Mouse (Mus musculus): ENCODE measurements at regions not wholly inside any gene's neighbourhood (a gene's known extent, or its start where the extent isn't known, plus 50 kb on each side); places are given as distances from the start of the nearest gene placed in this dataset.
"Not testable (repeated sequence)": the region's sequence is repeated elsewhere in the genome, so short reads cannot be mapped to it uniquely, and the experiment has no call there.

DNA sequence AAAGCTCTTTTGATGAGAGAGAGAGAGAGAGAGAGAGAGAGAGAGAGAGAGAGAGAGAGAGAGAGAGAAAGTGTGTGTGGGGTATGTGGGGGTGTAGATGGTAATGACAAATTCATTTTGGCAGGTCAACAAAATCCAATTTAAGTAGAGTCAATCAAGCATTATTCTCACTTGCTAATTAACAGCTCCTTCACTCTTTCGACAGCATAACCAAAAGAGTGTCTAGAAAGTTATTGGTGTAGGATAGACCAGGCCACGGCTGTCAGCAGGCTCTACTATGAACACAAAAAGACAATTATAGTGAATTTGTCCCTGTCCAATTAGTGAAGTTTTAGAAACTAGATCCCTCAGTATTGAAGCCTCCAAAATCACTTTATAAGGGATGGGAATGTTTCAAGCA, 378.2 kb downstream of the Pcdh20 start:
- H3K4me3 ChIP-seq (ENCODE audit: low read length) = no peak overlapping the region
- H3K27ac ChIP-seq (ENCODE audit: low read length) = no peak overlapping the region
- H3K4me2 ChIP-seq (ENCODE audit: low read depth, low read length) = no peak overlapping the region
- ATAC-seq (ENCODE audit: low read depth) = no peak
- no peaks in the 10 kb centered on the region for H3K4me1 ChIP-seq (replicated peaks; ENCODE audit: control insufficient read depth, insufficient read depth, low read length)
- H3K27me3 ChIP-seq (ENCODE audit: control insufficient read depth, insufficient read depth, low read depth, low read length) = no peaks in the 10 kb centered on the region
- no peak overlapping the region for H3K9ac ChIP-seq (ENCODE audit: low read length)
- no peaks in the 10 kb centered on the region for H3K9me3 ChIP-seq (ENCODE audit: control insufficient read depth, low read length)
- 78% methylated on average over 2 of the region's 2 CpGs for WGBS
- no peaks in the 10 kb centered on the region for H3K36me3 ChIP-seq (ENCODE audit: control insufficient read depth, insufficient read depth, low read length)

DNA sequence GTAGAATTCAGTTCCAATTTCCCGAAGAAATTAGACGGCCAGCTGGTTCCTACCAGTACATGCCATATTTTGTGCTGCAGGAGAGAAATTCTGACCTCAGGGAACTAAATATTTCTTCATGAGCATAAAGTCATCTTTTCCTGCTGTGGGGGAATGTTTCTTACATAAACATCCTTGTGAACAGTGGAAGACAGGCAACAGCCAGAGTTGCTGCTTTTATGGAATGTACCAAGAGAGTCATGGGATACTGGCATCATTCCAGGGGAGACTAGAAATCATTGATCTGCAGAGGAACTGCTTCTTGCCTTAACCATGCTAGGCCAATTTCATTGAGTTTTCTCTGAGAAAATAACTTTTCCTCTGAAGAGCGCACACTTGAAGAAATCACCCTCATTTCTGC, 386.3 kb downstream of the Pcdh20 start:
- ATAC-seq (ENCODE audit: low read depth) = peak; percentile 82
- Histone ChIP-seq H3K27me3 (ENCODE audit: control insufficient read depth, insufficient read depth, low read depth, low read length) (no peaks in the 10 kb centered on the region), H3K4me3 (ENCODE audit: low read length) (no peak overlapping the region), H3K27ac (ENCODE audit: low read length) (peak overlapping the region; percentile 43), H3K9ac (ENCODE audit: low read length) (no peak overlapping the region), H3K36me3 (ENCODE audit: control insufficient read depth, insufficient read depth, low read length) (no peaks in the 10 kb centered on the region), H3K4me2 (ENCODE audit: low read depth, low read length) (no peak overlapping the region), H3K4me1 (replicated peaks; ENCODE audit: control insufficient read depth, insufficient read depth, low read length) (0 out of 2 replicates have a peak, but pooled peaks cover 3% of the 10 kb centered on the region), H3K9me3 (ENCODE audit: control insufficient read depth, low read length) (no peaks in the 10 kb centered on the region)
- WGBS = 57% methylated on average over 3 of the region's 3 CpGs

DNA sequence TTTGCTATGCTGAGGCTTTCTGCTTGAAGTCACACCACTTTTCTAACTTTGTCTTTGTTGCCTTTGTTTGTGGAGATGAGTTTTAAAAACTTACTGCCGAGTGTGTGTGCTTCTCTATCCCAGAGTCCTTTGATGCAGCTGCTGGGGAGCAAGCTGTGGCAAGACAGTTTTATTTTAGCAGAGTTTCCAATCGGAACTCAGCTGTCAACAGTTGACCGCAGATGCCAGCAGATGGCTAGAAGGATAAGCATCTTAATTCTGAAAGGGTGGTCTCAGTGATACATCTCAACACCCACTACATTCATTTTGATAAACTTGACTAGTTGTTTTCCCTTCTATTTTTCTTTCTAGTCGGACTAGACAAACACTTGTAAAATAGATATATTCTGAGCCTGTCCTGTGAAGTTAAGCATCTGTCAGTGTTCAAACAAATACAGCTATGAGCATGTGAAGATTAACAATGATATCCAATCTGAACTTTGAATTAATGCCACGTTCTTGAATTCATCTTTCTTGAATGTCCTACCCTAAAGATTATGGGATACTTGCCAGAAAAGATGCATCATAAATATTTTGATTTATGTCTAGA, 398.2 kb downstream of the Pcdh20 start:
- no peak overlapping the region for H3K27ac ChIP-seq (ENCODE audit: low read length)
- ATAC-seq (ENCODE audit: low read depth) = no peak
- no peak overlapping the region for H3K4me2 ChIP-seq (ENCODE audit: low read depth, low read length)
- H3K4me3 ChIP-seq (ENCODE audit: low read length) = no peak overlapping the region
- WGBS = 42% methylated on average over 5 of the region's 5 CpGs
- H3K36me3 ChIP-seq (ENCODE audit: control insufficient read depth, insufficient read depth, low read length) = no peaks in the 10 kb centered on the region
- H3K9ac ChIP-seq (ENCODE audit: low read length) = no peak overlapping the region
- H3K9me3 ChIP-seq (ENCODE audit: control insufficient read depth, low read length) = no peaks in the 10 kb centered on the region
- no peaks in the 10 kb centered on the region for H3K4me1 ChIP-seq (replicated peaks; ENCODE audit: control insufficient read depth, insufficient read depth, low read length)
- H3K27me3 ChIP-seq (ENCODE audit: control insufficient read depth, insufficient read depth, low read depth, low read length) = no peaks in the 10 kb centered on the region

DNA sequence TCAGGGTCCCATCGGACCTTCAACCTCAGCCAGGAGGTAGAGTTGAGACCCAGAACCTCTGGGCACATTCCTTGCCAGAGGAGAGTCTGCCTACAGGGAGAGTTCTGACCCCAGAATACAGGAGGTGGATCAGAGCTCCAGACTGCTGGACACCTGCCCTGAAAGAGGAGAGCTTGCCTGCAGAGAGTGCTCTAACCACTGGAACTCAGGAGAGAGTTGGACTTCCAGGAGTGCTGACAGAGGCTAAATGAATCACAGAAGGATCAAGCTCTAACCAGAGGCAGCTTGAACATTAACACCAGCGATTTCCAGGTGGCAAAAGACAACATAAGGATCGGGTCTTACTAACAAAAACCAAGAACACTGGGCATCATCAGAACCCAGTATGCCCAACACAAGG, 423.6 kb downstream of the Pcdh20 start:
- not testable (repeated sequence) for H3K27ac ChIP-seq (ENCODE audit: low read length); H3K27me3 ChIP-seq (ENCODE audit: control insufficient read depth, insufficient read depth, low read depth, low read length); H3K4me1 ChIP-seq (replicated peaks; ENCODE audit: control insufficient read depth, insufficient read depth, low read length); H3K4me2 ChIP-seq (ENCODE audit: low read depth, low read length); H3K4me3 ChIP-seq (ENCODE audit: low read length); H3K9ac ChIP-seq (ENCODE audit: low read length); ATAC-seq (ENCODE audit: low read depth); H3K36me3 ChIP-seq (ENCODE audit: control insufficient read depth, insufficient read depth, low read length); H3K9me3 ChIP-seq (ENCODE audit: control insufficient read depth, low read length)
- 80% methylated on average over 3 of the region's 3 CpGs for WGBS

DNA sequence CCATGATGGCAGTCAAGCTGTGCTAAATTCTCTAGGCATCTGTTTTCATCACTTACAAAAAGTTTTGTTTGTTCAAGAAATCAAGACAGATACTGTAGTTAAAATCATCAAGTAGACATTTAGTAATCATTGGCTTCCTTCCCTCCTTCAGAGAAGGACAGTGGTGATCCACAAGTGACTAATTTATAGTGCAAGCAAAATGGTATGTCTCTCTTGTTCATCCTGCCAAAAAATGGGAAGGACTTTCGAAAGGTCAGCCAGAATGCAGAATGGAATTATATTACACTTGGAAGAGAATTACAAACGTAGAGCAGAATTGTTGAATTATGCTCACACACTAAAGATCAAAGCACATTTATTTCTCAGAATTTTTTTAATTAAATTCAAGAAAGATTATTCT, 457.3 kb downstream of the Pcdh20 start:
- peak; percentile 84 for ATAC-seq (ENCODE audit: low read depth)
- Histone ChIP-seq H3K27me3 (ENCODE audit: control insufficient read depth, insufficient read depth, low read depth, low read length) (no peaks in the 10 kb centered on the region), H3K9ac (ENCODE audit: low read length) (no peak overlapping the region), H3K9me3 (ENCODE audit: control insufficient read depth, low read length) (no peaks in the 10 kb centered on the region), H3K4me2 (ENCODE audit: low read depth, low read length) (no peak overlapping the region), H3K4me1 (replicated peaks; ENCODE audit: control insufficient read depth, insufficient read depth, low read length) (no peaks in the 10 kb centered on the region), H3K36me3 (ENCODE audit: control insufficient read depth, insufficient read depth, low read length) (no peaks in the 10 kb centered on the region), H3K4me3 (ENCODE audit: low read length) (no peak overlapping the region), H3K27ac (ENCODE audit: low read length) (no peak overlapping the region)
- 28% methylated on average over 2 of the region's 2 CpGs for WGBS

DNA sequence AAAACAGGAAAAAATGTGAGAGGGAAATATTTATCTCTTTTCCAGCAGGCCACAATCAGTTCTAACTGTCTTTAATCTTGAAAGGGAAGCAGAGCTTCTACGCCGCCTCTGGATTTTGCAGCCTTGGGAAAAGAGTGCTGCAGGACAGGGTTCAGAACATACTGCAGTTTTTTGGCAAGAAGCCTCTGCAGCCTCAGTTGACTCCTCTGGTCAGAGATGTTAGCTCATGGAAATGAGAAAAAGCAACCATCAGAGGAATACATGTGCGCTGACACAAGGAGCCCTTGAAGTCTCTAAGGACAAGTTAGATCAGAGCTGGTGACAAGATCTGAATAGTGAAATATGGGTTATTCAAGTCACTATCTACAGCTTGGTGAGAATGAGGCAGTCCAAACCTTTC, 458.0 kb downstream of the Pcdh20 start:
- no peak overlapping the region for H3K27ac ChIP-seq (ENCODE audit: low read length)
- no peak overlapping the region for H3K4me3 ChIP-seq (ENCODE audit: low read length)
- H3K36me3 ChIP-seq (ENCODE audit: control insufficient read depth, insufficient read depth, low read length) = no peaks in the 10 kb centered on the region
- ATAC-seq (ENCODE audit: low read depth) = peak; percentile 17; the same call in 1 of the 2 replicates
- no peaks in the 10 kb centered on the region for H3K4me1 ChIP-seq (replicated peaks; ENCODE audit: control insufficient read depth, insufficient read depth, low read length)
- no peak overlapping the region for H3K9ac ChIP-seq (ENCODE audit: low read length)
- no peaks in the 10 kb centered on the region for H3K27me3 ChIP-seq (ENCODE audit: control insufficient read depth, insufficient read depth, low read depth, low read length)
- H3K4me2 ChIP-seq (ENCODE audit: low read depth, low read length) = no peak overlapping the region
- WGBS = 71% methylated on average over 3 of the region's 3 CpGs
- no peaks in the 10 kb centered on the region for H3K9me3 ChIP-seq (ENCODE audit: control insufficient read depth, low read length)

DNA sequence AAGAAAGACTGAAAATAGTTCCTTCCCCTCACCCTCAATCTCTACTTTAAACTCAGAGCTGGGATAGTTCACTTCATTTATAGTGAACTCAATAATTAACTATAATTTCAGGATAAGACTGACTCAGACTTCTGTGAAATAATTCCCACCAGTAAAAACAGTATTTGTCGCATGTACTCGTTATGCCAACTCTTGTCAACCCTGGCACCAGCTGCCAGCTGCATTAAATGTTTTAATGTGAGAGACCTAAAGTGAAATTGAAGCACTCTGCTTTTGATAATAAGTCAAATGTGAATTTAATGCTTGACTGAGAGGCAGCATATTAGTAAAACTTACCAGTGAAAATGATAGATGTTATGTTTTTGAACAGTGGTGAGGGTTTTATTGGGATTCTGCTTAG, 474.6 kb downstream of the Pcdh20 start:
- Histone ChIP-seq H3K27ac (ENCODE audit: low read length) (no peak overlapping the region), H3K27me3 (ENCODE audit: control insufficient read depth, insufficient read depth, low read depth, low read length) (no peaks in the 10 kb centered on the region), H3K4me2 (ENCODE audit: low read depth, low read length) (no peak overlapping the region), H3K4me3 (ENCODE audit: low read length) (no peak overlapping the region), H3K9ac (ENCODE audit: low read length) (no peak overlapping the region), H3K9me3 (ENCODE audit: control insufficient read depth, low read length) (no peaks in the 10 kb centered on the region), H3K36me3 (ENCODE audit: control insufficient read depth, insufficient read depth, low read length) (no peaks in the 10 kb centered on the region), H3K4me1 (replicated peaks; ENCODE audit: control insufficient read depth, insufficient read depth, low read length) (no peaks in the 10 kb centered on the region)
- no peak for ATAC-seq (ENCODE audit: low read depth)
- 88% methylated on average over 2 of the region's 2 CpGs for WGBS
